Mouse (Mus musculus) E14TG2a.4 (cell line): ENCODE measurements at regions not wholly inside any gene's neighbourhood (a gene's known extent, or its start where the extent isn't known, plus 50 kb on each side); places are given as distances from the start of the nearest gene placed in this dataset.

Experiments used
- CTCF ChIP-seq: conservative IDR thresholded peaks from 2 replicates; pipeline ENCODE4 v1.5.1; 2014; ENCODE audit warnings: low read length
- POU5F1 ChIP-seq: IDR thresholded peaks from 2 replicates; pipeline ENCODE4 v1.6.1; 2014; ENCODE audit warnings: low read length, borderline replicate concordance

DNA sequence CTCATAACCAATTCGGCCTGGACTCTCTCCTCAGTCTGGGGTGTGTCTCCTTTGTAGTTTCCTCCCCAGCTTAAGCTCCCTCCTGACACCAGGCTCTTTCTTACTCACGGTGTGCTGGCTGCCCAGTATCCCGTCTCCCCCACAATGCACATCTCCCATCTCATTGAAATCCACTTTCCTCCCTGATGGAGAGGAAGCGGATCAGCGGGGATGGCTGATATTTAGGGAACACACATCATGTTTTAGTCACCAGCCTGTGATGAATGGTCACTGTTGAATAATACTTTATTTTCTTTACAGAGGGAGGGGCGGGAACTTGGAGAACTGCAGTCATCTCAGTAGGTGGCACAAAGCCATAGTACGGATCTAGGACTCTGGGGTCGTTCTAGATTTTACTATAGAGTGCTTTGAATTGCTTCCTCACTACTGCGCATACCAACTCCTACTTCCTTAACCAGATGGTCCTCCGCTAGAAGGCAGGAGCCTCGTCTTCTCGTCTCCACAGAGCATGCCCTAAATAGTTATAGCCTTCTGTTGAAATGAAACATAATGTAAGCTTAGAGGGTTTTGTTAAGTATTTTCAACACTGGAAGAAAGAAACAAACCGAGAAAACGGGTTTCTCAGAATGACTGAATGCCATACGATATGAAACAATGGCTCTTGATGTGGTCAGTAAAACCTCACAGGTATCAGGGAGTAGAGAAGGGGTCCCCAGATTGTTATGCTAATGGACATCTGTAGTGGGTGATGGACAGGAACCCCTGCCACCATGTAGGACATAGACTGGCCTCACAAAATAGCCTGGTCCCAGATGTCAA, 139.2 kb upstream of the Rap1b start:
- no peak for TF ChIP-seq CTCF
- no peak for TF ChIP-seq POU5F1
